Mouse (Mus musculus): ENCODE measurements around the gene Ciao2b. TPM values are rescaled to one million over a fixed set of nuclear protein-coding genes. Genes with fewer than 3 reads are reported as not detected.

The Ciao2b gene
- polyA plus RNA-seq, 1 experiment from 2014 or later, result 95.6 TPM

DNA sequence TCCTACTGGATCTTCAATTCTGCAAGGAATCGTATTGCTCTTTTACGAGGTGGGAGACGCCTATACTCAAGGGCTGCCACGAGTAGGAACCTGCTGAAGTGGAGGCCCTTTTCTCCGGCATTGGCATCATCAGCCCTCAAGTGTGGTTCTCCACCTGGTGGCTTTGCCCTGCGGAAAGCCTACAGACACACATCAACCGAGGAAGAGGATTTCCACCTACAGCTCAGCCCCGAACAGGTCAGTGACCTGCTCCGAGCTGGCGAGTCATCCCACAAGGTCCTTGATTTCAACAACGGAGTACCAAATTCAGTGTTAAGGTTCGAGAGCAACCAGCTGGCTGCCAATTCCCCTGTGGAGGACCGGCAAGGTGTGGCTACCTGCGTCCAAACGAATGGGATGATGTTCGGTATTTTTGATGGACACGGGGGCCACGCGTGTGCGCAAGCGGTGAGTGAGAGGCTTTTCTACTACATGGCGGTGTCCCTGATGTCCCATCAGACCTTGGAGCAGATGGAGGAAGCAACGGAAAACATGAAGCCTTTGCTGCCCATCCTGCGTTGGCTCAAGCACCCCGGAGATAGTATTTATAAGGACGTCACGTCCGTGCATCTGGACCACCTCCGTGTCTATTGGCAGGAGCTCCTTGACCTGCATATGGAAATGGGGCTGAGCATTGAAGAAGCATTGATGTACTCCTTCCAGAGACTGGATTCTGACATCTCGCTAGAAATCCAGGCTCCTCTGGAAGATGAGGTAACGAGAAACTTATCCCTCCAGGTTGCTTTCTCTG, 48.0 kb downstream of the Ciao2b start:
- peaks cover 36% of the 10 kb centered on the region for H3K36me3 ChIP-seq
- peaks cover 18% of the 10 kb centered on the region for H3K4me1 ChIP-seq
- H3K9me3 ChIP-seq (replicated peaks), result no peaks in the 10 kb centered on the region
- DNase-seq (ENCODE audit: low spot score), result no peak
- H3K27ac ChIP-seq, result no peak overlapping the region
- no peak overlapping the region for H3K4me3 ChIP-seq
- H3K27me3 ChIP-seq (ENCODE audit: low read depth, poor library complexity, severe bottlenecking), result no peaks in the 10 kb centered on the region
- WGBS, result 94% methylated on average over 31 of the region's 31 CpGs

DNA sequence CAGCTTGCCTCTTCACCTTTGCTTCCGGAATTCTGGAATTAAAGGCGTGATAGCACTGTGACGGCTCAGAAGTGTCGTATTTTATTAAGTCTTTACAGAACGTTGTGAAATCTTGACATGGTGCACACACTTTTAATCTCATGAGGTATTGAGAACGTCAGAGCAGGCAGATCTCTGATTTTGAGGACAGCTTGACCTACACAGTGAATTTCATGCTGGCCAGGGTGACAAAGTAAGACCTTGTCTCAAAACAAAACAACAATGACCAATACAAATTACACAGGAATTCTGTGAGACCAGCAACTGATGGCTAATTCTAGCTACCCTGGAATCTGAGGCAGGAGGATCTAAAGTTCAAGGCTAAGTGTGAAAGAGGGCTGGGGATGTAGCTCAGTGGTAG, 49.2 kb downstream of the Ciao2b start:
- Histone ChIP-seq H3K9me3 (replicated peaks) (no peaks in the 10 kb centered on the region), H3K27ac (no peak overlapping the region), H3K4me1 (peaks cover 15% of the 10 kb centered on the region), H3K27me3 (ENCODE audit: low read depth, poor library complexity, severe bottlenecking) (no peaks in the 10 kb centered on the region), H3K4me3 (peak overlapping the region; percentile 70; the same call in 1 of the 2 replicates), H3K36me3 (peaks cover 36% of the 10 kb centered on the region)
- WGBS, result 78% methylated on average over 6 of the region's 6 CpGs
- DNase-seq (ENCODE audit: low spot score), result no peak

DNA sequence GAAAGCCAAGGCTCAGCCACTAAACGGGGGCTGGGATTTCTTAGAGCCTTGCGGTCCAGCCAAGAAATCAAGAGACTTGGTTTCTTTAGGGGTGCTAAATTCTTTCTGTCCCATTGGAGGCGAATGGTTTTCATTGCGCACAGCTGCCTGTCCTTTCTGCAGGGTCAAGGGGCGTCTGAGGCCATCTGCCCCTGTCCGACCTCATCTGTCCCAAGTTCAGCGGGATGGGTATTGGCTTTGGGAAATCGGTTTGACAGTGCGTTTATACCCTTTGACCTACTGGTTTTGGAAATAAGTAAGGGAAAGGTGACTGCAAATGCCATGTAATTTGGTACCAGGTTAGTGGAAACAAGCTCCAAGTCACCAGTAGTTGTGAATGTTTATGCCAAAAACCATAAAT, 49.9 kb downstream of the Ciao2b start:
- peaks cover 15% of the 10 kb centered on the region for H3K4me1 ChIP-seq
- H3K36me3 ChIP-seq, result peaks cover 34% of the 10 kb centered on the region
- no peaks in the 10 kb centered on the region for H3K9me3 ChIP-seq (replicated peaks)
- peak overlapping the region; percentile 89 for H3K27ac ChIP-seq
- no peaks in the 10 kb centered on the region for H3K27me3 ChIP-seq (ENCODE audit: low read depth, poor library complexity, severe bottlenecking)
- WGBS, result 4% methylated on average over 9 of the region's 9 CpGs
- peak overlapping the region; percentile 70 for H3K4me3 ChIP-seq
- no peak for DNase-seq (ENCODE audit: low spot score)

DNA sequence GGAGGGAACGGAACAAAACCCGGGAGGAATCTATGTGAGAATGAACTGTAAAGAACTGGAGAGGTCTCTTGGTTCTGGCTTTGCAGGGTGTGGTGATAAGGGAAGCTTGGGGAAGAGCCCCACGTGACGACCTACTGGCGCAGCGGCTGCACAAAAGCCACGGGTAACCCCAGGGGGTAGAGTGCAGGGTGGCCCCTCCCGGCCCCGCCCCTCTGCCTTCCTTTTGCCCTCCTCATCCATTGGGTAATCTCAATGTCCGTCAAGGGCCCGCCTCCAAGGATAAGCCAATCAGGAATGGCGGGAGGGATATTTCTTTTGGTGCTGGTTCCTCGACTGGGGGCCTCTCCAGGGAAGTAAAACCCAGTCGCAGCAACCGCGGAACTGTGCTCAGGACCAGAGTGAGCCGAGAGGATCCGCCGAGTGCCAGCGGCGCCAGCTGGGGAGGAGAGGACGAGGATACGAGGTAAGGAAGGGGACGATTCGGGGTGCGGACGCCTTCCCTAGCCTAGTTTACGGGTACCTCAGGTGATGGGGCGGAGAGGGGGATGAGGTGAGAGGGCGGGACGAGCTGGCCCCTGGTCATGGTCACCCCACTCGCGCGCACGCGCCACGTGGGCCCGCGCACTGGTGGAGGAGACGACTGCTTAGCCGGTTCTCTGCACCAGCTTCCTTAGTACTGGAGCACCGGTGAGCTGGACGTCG, 50.5 kb downstream of the Ciao2b start, which contains the start of gene Pdp2:
Pdp2 (plus strand) TSS at position 319 of the 702 bp plus-strand sequence.
- peak within 1 kb of the TSS; percentile 89 for H3K27ac ChIP-seq
- peak within 1 kb of the TSS; percentile 70 for H3K4me3 ChIP-seq
- WGBS, result 1% methylated on average over 44 of the region's 44 CpGs
- H3K9me3 ChIP-seq (replicated peaks), result no peaks in the 10 kb centered on the region
- DNase-seq (ENCODE audit: low spot score), result peak; percentile 90
- H3K36me3 ChIP-seq, result peaks cover 29% of the 10 kb centered on the region
- H3K4me1 ChIP-seq, result peaks cover 15% of the 10 kb centered on the region
- H3K27me3 ChIP-seq (ENCODE audit: low read depth, poor library complexity, severe bottlenecking), result no peaks in the 10 kb centered on the region

DNA sequence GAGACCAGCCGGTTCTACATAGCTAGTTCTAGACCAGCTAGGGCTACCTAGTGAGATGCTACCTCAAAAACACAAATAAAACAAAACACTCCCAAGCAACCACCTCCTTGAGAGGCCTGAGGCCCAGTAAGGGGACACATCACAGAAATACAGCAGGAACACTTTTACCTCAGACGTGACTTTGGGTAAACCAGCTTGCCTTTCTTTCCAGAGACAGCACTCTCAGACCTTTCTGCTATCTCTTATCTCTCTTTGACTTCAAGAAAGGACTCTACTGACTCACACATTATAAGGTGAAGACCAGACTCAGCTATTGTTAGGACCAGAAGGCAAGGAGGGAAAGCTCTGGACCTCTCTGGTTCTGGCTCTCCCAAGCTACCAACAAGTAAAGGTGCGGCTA, 51.5 kb downstream of the Ciao2b start:
- Histone ChIP-seq H3K4me3 (peak overlapping the region; percentile 70), H3K9me3 (replicated peaks) (no peaks in the 10 kb centered on the region), H3K4me1 (peaks cover 15% of the 10 kb centered on the region), H3K36me3 (peaks cover 20% of the 10 kb centered on the region), H3K27me3 (ENCODE audit: low read depth, poor library complexity, severe bottlenecking) (no peaks in the 10 kb centered on the region), H3K27ac (no peak overlapping the region)
- DNase-seq (ENCODE audit: low spot score), result no peak
- 92% methylated on average over 3 of the region's 3 CpGs for WGBS

Other genes with a start within 250 kb of the Ciao2b start
- gene Cmtm4, start 246.2 kb downstream of the Ciao2b start, polyA plus RNA-seq (2016; fragmentation: Nextera tagmentation; extraction: Ambion mirVana), result 1.8 and 2.3 TPM in 2 replicates
- 58.6 and 69.9 TPM in 2 replicates for gene Dync1li2, start 198.9 kb downstream of the Ciao2b start, polyA plus RNA-seq (2016; fragmentation: Nextera tagmentation; extraction: Ambion mirVana)
- 0.15 and 0.21 TPM in 2 replicates for gene Terb1, start 132.1 kb downstream of the Ciao2b start, polyA plus RNA-seq (2016; fragmentation: Nextera tagmentation; extraction: Ambion mirVana)
- 121 and 131 TPM in 2 replicates for gene Nae1, start 107.3 kb downstream of the Ciao2b start, polyA plus RNA-seq (2016; fragmentation: Nextera tagmentation; extraction: Ambion mirVana)
- 0.85 and 1.1 TPM in 2 replicates for gene Car7, start 107.3 kb downstream of the Ciao2b start, polyA plus RNA-seq (2016; fragmentation: Nextera tagmentation; extraction: Ambion mirVana)
- gene Pdp2, start 50.5 kb downstream of the Ciao2b start, polyA plus RNA-seq (2016; fragmentation: Nextera tagmentation; extraction: Ambion mirVana), result 14.5 and 14.8 TPM in 2 replicates
- gene Cdh16, start 17.6 kb downstream of the Ciao2b start, polyA plus RNA-seq (2016; fragmentation: Nextera tagmentation; extraction: Ambion mirVana), result 0.13 TPM in 1 of 2 replicates, not detected in the other
- gene Rrad, start 10.6 kb downstream of the Ciao2b start, polyA plus RNA-seq (2016; fragmentation: Nextera tagmentation; extraction: Ambion mirVana), result 2.0 and 3.2 TPM in 2 replicates
- gene Ces2a, start 92.0 kb upstream of the Ciao2b start, polyA plus RNA-seq (2016; fragmentation: Nextera tagmentation; extraction: Ambion mirVana), result not detected in 2 replicates
- 0.11 TPM in 1 of 2 replicates, not detected in the other for gene Ces2b, start 189.6 kb upstream of the Ciao2b start, polyA plus RNA-seq (2016; fragmentation: Nextera tagmentation; extraction: Ambion mirVana)
- not detected in 2 replicates for gene Ces2c, start 205.1 kb upstream of the Ciao2b start, polyA plus RNA-seq (2016; fragmentation: Nextera tagmentation; extraction: Ambion mirVana)